Mouse (Mus musculus) stomach, embryonic 15.5 days (tissue): Measurements from ENCODE around the gene Sox1. TPM values are rescaled to one million over a fixed set of nuclear protein-coding genes. Genes with fewer than 3 reads are reported as not detected.
A peak's percentile ranks its signal among the peaks of the same experiment; 100 is the strongest.

Experiments
- ATAC-seq: fragments of 200-750 bp; cut with Nextera tagmentation; 2 replicates; pipeline ENCODE4 v1.8.0; 2017; ENCODE audit warnings: low read depth, moderate number of reproducible peaks, moderate TSS enrichment; ENCODE audit not compliant: insufficient read depth, low FRiP score
- H3K27ac ChIP-seq: fragments of 300-500 bp; sonication (generic); 2 replicates; pipeline ENCODE4 v1.5.1; 2015; ENCODE audit warnings: mild to moderate bottlenecking, inconsistent platforms
- H3K27me3 ChIP-seq: fragments of 300-500 bp; sonication (generic); replicated peaks from 2 replicates; pipeline ENCODE4 v1.6.1; 2015; ENCODE audit warnings: inconsistent platforms
- H3K36me3 ChIP-seq: fragments of 300-500 bp; sonication (generic); 2 replicates; pipeline ENCODE4 v1.6.1; 2015; ENCODE audit warnings: inconsistent platforms
- H3K4me1 ChIP-seq: fragments of 300-500 bp; sonication (generic); 2 replicates; pipeline ENCODE4 v1.6.1; 2015; ENCODE audit warnings: inconsistent platforms
- H3K4me2 ChIP-seq: fragments of 300-500 bp; sonication (generic); 2 replicates; pipeline ENCODE4 v1.6.1; 2015; ENCODE audit warnings: mild to moderate bottlenecking, inconsistent platforms
- H3K4me3 ChIP-seq: fragments of 300-500 bp; sonication (generic); replicated peaks from 2 replicates; pipeline ENCODE4 v1.5.1; 2015; ENCODE audit warnings: inconsistent platforms
- H3K9ac ChIP-seq: fragments of 300-500 bp; sonication (generic); 2 replicates; pipeline ENCODE4 v1.6.1; 2015; ENCODE audit warnings: inconsistent platforms
- H3K9me3 ChIP-seq: fragments of 300-500 bp; sonication (generic); 2 replicates; pipeline ENCODE4 v1.6.1; 2016; ENCODE audit warnings: inconsistent platforms
- WGBS: fragments of 180-500 bp; shearing (Covaris S2); methylation state at CpG from one replicate; pipeline ENCODE4 v1.1.7; 2015; 5-methylcytosine and 5-hydroxymethylcytosine counted together
- polyA plus RNA-seq: library from polyadenylated mRNA; unstranded; fragments of >200 nt; fragmentation: Nextera tagmentation; extraction: Ambion mirVana; gene quantifications from 2 replicates; pipeline ENCODE4 v1.2.1, GENCODE M21; 2015

Gene Sox1
- polyA plus RNA-seq, 1 experiment from 2014 or later, result not detected

DNA sequence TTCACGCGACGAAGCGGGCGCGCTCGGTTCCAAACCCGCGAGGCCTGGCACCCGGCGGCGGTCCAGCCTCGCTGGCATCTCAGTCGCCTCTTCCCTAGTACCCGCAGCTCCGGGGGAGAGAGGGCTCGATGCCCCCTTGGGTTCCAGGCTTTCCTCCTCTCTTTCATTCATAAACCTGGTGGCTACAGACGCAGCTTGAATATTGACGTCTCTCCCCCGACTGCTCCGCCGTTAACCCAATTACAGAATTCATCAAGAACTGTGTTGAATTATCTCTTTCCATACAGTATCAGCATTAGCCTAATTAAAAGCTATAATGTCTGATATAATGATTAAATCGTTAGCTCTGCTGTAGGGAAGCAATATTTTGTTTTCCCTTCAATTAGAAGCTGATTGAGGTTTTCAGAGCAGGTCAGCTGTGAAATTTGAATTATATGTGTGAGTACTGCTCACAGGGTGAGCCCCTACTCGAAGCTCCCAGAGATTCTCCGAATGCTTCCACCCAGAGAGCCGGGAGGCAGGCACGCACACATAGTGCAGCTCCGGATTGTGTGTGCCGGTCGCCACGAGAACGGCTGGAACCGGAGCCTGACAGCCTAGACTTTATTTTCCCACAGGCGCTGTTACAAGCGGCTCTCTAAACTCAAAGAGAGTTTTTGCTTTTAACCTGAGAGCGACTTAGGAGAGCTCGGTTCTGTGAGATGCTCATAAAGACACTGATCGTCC is 4.3 kb upstream of the Sox1 start:
- 3% methylated on average over 38 of the region's 38 CpGs for WGBS
- Histone ChIP-seq H3K9ac (no peak overlapping the region), H3K4me1 (peaks cover 15% of the 10 kb centered on the region), H3K36me3 (no peaks in the 10 kb centered on the region), H3K4me3 (no peak overlapping the region), H3K4me2 (no peak overlapping the region), H3K27ac (no peak overlapping the region), H3K27me3 (peaks cover 95% of the 10 kb centered on the region), H3K9me3 (no peaks in the 10 kb centered on the region)
- ATAC-seq, result no peak

DNA sequence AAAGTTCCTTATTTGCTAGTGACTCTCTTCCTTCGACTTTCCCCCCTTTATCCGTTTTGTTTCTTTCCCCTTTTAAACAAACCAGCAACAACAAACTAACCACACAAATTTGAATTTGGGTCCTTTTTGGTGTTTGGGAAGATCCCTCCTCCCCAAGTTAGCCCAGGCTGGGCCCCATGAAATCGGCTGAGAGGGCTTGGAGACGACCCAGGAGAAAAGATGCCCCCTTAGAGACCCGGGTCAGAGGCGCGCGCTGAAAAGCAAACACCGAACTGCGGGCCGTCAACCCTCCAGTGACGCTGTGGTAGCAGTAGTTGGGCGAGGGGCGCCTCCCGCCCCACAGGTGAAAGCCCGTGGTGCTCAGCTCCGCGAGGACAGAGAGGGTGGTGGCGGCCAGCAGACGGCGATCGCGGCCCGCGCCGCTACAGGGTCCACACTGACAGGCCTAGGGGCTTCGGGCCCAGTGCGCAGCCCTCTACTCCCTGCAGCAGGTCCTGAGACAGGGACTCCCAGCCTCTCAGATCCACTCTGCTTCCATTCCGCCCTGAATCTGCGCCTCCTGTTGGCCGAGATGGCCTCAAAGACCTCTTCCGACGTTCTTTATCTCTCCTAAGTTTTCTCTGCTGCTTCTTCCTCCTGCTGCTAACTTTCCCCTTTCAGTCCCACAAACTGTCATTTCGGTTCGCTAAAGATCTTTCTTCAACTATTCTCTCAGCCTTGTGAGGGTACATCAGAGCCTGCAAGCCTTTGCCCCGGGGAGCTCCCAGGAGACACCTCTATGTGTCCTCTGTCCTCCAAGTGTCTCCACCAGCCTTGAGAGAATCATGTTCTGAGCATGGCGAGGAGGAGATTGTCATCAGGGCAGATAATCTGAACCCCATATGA is 3.5 kb upstream of the Sox1 start:
- Histone ChIP-seq H3K4me3 (no peak overlapping the region), H3K36me3 (no peaks in the 10 kb centered on the region), H3K4me1 (peaks cover 15% of the 10 kb centered on the region), H3K9me3 (no peaks in the 10 kb centered on the region), H3K4me2 (no peak overlapping the region), H3K9ac (no peak overlapping the region), H3K27ac (no peak overlapping the region), H3K27me3 (peaks cover 95% of the 10 kb centered on the region)
- no peak for ATAC-seq
- WGBS, result 2% methylated on average over 36 of the region's 37 CpGs

DNA sequence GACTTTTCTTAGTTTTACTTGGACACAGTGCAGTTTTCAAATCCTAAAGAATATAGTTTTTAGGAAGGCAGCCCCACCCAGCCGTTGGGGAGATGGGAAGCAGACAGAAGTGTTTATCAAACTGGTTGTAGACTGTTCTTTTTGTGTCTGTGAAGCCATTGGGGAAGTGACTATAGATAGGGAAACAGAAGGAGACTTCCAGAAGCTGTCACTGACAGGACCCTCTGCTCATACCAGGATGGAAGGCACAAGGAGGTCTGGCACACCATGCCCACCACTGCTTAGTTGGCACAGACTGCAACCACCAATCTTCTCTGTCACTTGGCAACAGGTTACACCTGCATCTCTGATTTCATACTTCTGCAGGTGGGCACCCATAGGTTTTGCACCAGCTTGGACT is 2.3 kb upstream of the Sox1 start:
- H3K9ac ChIP-seq, result no peak overlapping the region
- no peak overlapping the region for H3K4me3 ChIP-seq
- H3K27ac ChIP-seq, result no peak overlapping the region
- peaks cover 25% of the 10 kb centered on the region for H3K4me1 ChIP-seq
- no peak overlapping the region for H3K4me2 ChIP-seq
- 14% methylated on average over 1 of the region's 1 CpGs for WGBS
- H3K9me3 ChIP-seq, result no peaks in the 10 kb centered on the region
- ATAC-seq, result no peak
- peaks cover 95% of the 10 kb centered on the region for H3K27me3 ChIP-seq
- no peaks in the 10 kb centered on the region for H3K36me3 ChIP-seq

DNA sequence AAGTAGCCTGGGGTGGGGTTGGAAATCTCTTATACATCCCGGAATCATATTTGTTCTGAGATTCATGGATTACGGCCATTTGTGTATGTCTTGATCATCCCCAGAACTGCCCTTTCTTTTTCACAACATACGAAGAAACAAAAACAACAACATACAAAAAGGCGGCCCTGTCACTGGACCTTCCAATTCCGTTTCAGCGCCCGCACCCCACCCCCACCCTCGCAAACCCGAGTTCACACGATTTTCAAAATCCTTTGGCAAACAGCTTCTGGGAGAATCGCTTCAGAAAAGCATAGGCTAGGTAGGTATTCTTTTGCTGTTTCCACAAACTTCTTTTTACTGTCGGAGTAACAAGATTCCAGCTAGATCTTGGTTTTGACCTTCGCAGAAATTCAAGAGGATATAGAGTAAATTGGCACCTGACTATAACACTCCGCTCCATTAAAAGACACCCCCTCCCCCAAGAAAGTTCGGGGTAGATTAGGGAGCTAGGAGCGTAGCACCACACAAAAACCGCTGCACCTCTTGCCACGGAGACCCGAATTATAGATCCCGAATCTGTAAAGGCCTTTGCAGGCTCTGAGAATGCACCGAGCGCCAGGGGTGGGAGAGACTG is 602 bp upstream of the Sox1 start:
- Histone ChIP-seq H3K9ac (no peak overlapping the region), H3K4me1 (peaks cover 25% of the 10 kb centered on the region), H3K4me3 (peak overlapping the region; percentile 37), H3K9me3 (no peaks in the 10 kb centered on the region), H3K27me3 (peaks cover 92% of the 10 kb centered on the region), H3K36me3 (no peaks in the 10 kb centered on the region), H3K4me2 (peak overlapping the region; percentile 70), H3K27ac (no peak overlapping the region)
- ATAC-seq, result no peak
- WGBS, result 3% methylated on average over 22 of the region's 22 CpGs

- H3K4me2 ChIP-seq, result peak overlapping the region; percentile 53
- under 1% methylated on average over 88 of the region's 118 CpGs for WGBS
- H3K9me3 ChIP-seq, result no peaks in the 10 kb centered on the region
- H3K27ac ChIP-seq, result no peak overlapping the region
- peaks cover 89% of the 10 kb centered on the region for H3K27me3 ChIP-seq
- ATAC-seq, result no peak
- H3K4me3 ChIP-seq, result peak overlapping the region; percentile 34
- no peaks in the 10 kb centered on the region for H3K36me3 ChIP-seq
- peaks cover 32% of the 10 kb centered on the region for H3K4me1 ChIP-seq
- no peak overlapping the region for H3K9ac ChIP-seq
These were observed 1.6 kb downstream of the Sox1 start for GRCm38 (mm10) chr8:12396501-12397345.

GRCm38 (mm10) chr8:12397346-12397925 is 2.3 kb downstream of the Sox1 start:
- Histone ChIP-seq H3K4me3 (peak overlapping the region; percentile 34), H3K36me3 (no peaks in the 10 kb centered on the region), H3K27me3 (peaks cover 89% of the 10 kb centered on the region), H3K27ac (no peak overlapping the region), H3K9me3 (no peaks in the 10 kb centered on the region), H3K4me2 (peak overlapping the region; percentile 53), H3K4me1 (peaks cover 32% of the 10 kb centered on the region), H3K9ac (no peak overlapping the region)
- no peak for ATAC-seq
- whole genome bisulfite sequencing, result under 1% methylated on average over 56 of the region's 59 CpGs

DNA sequence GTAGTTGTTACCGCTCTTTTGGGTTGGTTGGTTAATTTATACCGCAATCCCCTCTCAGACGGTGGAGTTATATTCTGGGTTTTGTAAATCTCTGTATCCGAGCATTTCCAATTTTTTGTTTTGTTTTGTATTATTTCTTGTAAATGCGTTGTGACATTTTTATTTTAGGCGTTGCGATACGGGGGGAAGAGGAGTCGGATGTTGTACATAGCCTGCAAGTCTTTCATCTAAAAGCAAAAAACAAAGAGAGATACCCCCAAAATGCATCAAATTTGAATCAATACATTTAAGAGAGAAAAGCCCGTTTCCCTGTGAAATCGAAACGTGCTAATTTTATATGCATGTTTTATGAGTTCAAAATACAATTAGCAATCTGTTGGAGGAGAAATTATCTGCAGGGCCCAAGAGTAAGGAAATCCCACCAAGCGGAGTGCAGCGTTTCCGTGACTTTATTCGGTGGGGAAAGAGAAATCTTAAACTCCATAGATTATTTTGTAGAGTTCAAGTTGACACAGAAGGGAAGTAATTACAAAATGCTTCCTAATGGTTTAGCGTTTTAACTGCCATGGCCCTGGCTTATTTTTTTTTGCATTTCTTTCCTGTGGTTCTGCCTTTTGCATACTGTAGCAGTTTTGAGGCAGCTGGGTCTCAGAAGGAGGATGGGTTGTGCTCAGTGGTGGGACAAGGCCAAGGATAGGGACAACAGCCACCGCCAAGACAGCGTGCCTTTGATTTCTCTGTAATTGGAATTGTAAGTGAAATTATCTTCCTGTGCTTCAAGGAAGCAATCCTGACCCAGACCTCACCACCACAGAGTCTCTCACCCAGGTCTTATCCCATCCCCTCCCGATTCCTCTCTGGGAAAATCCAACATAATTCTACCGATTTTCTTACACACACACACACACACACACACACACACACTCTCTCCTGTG is 3.2 kb downstream of the Sox1 start:
- 3% methylated on average over 21 of the region's 21 CpGs for WGBS
- H3K9ac ChIP-seq, result no peak overlapping the region

DNA sequence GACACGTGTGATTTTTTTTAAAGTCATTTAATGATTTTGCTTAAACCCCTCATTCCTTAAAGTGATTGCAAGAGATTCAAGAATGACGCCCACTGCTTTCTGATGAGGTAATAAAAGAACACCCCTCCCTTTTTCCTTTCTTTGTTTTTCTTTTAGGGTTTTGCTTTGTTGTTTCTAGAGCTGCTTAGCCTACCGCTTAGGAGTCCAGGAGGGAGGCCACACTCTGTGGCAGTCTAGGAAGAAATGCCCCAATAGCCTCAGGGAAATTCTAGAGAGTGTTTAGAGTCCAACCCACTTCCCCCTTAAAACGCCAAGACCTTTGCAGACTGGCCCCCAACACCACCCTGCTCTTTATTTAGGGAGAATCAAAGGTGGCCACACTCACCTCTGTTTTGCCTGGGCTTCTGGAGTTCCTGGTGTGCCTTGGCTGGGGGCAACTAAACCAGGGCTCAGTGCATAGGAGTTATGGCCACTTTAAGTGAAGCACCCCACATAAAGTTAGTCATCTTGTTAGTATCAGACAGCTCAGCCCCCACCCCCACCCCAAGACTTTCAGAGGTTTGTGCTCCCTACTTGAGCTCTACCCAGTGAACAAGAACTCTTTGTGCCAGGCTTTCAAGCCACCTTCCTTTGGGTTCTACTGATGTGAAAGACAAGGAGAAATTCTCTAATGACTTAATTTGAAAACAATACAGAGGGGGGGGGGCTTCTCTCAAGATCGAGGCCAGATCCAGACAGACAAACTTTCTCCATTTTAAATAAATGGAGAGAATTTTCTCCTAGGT is 4.5 kb downstream of the Sox1 start:
- H3K4me2 ChIP-seq, result no peak overlapping the region
- H3K9ac ChIP-seq, result no peak overlapping the region

More for the DNA sequence above, 3.2 kb downstream of the Sox1 start:
- no peak overlapping the region for H3K4me2 ChIP-seq
- peaks cover 89% of the 10 kb centered on the region for H3K27me3 ChIP-seq
- peaks cover 32% of the 10 kb centered on the region for H3K4me1 ChIP-seq
- no peaks in the 10 kb centered on the region for H3K9me3 ChIP-seq
- H3K27ac ChIP-seq, result no peak overlapping the region
- H3K4me3 ChIP-seq, result no peak overlapping the region
- ATAC-seq, result no peak
- H3K36me3 ChIP-seq, result no peaks in the 10 kb centered on the region

DNA sequence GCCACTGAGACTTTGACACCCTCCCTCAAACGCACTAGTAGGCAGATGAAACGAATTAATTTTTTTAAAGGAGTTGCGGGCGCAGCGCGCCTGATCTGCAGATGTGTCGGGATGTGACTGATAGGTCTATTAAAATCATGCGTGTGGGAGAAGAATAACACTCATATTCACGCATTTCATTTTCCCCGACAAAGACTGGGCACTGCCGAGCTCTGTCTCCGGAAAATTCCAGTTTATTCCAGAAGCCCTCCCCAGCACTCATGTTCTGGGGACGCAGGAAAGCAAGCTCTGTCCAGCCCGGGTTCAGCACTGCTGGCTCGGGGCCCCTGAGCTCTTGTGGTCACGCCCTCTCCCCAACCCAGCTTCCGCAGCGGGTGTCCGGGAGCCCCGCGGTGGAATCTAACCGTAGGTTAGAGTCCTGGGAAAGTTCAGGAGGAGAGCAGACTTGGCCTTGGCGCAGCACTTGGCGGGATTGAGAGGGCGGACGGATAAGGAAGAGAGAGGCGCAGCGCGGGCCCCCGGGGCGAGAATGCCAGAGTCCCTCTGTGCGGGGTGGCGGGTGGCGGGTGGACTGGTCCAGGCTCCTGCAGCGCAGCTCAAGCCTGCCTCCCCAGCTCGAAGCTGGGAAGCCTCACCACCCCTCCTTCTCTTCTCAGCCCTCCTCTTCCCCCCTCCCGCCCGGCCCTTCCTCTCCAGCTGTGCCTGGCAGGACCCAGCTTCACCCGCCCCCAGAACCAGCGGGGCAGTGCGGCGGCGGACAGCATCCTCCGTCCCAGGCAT is 5.7 kb downstream of the Sox1 start:
- Histone ChIP-seq H3K36me3 (no peaks in the 10 kb centered on the region), H3K27me3 (peaks cover 86% of the 10 kb centered on the region), H3K4me2 (no peak overlapping the region), H3K9me3 (no peaks in the 10 kb centered on the region), H3K27ac (no peak overlapping the region), H3K9ac (no peak overlapping the region), H3K4me3 (no peak overlapping the region; the same call in 1 of the 2 replicates), H3K4me1 (peaks cover 22% of the 10 kb centered on the region)
- no peak for ATAC-seq
- 2% methylated on average over 42 of the region's 44 CpGs for WGBS

More for the DNA sequence above, 4.5 kb downstream of the Sox1 start:
- ATAC-seq, result no peak
- Histone ChIP-seq H3K27me3 (peaks cover 90% of the 10 kb centered on the region), H3K27ac (no peak overlapping the region), H3K4me1 (peaks cover 31% of the 10 kb centered on the region), H3K4me3 (no peak overlapping the region), H3K36me3 (no peaks in the 10 kb centered on the region), H3K9me3 (no peaks in the 10 kb centered on the region)
- 4% methylated on average over 5 of the region's 5 CpGs for WGBS
